Mouse (Mus musculus) ES-CJ7 (cell line): ENCODE results near the gene Cxcl5.

Experiments
- DNase-seq: peaks from one replicate; pipeline ENCODE4 v3.0.0; 2011; ENCODE audit warnings: low read depth, low spot score

Gene Cxcl5

DNA sequence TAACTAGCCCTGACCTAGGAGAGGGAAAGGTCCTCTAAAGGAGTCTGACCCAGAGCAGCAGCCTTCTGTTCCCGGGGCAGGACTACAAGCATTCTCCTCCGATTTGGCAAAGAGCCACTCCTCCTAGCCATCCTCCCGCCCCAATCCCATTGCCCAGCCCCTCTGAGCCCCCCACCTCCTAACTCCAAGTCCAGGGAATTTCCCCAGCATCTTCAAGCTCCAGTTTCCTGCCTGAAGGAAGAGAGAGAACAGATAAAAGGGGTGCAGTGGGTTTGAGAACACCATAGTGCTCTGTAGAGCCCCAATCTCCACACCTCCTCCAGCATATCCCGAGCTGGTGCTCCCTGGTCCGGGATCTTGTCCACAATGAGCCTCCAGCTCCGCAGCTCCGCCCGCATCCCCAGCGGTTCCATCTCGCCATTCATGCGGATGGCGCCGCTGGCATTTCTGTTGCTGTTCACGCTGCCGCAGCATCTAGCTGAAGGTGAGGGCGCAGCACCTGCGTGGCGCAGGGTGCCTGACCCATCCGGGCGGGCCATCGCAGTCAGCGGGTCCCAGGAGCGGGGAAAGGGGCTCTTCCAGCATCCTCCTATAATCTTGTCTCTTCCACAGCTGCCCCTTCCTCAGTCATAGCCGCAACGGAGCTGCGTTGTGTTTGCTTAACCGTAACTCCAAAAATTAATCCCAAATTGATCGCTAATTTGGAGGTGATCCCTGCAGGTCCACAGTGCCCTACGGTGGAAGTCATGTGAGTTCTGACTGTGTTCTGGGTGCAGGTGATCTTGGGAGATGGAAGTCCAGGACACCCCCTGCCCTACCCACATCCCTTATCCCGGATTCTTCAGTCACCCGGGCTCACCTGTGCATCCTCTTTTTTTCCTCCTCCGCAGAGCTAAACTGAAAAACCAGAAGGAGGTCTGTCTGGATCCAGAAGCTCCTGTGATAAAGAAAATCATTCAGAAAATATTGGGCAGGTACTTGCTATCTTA is at the start of gene Cxcl5:
Cxcl5 (plus strand) TSS at position 284 of the 989 bp plus-strand sequence.
- DNase-seq: peak; percentile 24

- no peak for DNase-seq
These were observed 47.8 kb upstream of the Cxcl5 start for GRCm38 (mm10) chr5:90711409-90711808.

- DNase-seq: no peak
These were observed 41.2 kb upstream of the Cxcl5 start for GRCm38 (mm10) chr5:90717937-90718336.

DNA sequence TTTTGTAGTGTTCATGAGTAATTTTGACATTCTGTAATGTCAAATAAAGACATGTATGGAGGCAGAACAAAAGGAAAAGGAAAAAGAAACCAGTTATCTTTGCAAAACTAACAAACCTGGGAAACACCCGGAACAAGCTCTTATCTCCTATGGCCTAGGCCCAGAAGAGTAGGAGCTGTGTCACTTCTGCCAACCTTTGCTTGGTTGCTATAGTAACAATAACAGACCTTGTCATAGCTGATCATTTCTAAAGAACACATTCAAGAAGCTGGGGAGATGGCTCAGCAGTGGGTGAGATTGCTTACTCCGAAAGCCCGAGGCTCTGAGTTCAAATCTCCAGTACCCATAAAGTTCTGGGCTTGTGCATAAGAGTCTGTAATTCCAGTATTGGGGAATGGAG is 36.5 kb upstream of the Cxcl5 start:
- DNase-seq: no peak

DNA sequence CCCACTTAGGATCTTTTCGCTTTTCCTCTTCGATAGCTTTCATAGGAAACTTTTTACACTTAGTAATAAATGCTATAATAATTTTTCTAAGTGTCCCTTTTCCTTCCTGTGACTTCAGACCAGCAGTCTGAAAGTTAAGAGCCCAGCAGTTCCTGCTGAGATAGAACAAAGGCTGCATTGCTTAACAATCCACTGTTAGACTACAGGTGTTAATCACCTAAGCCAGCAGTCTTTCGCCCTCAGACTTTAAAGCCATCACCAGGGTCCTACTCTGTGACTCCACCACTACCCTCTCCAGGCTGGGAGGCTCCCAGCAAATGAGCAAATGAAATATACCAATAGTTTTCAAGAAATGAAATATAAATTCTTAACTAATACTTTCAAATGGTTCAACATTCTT is 30.9 kb upstream of the Cxcl5 start:
- no peak for DNase-seq

- no peak for DNase-seq
These were observed 27.7 kb upstream of the Cxcl5 start for GRCm38 (mm10) chr5:90731480-90731879.

- DNase-seq: no peak
These were observed 17.1 kb upstream of the Cxcl5 start for GRCm38 (mm10) chr5:90742029-90742428.

DNA sequence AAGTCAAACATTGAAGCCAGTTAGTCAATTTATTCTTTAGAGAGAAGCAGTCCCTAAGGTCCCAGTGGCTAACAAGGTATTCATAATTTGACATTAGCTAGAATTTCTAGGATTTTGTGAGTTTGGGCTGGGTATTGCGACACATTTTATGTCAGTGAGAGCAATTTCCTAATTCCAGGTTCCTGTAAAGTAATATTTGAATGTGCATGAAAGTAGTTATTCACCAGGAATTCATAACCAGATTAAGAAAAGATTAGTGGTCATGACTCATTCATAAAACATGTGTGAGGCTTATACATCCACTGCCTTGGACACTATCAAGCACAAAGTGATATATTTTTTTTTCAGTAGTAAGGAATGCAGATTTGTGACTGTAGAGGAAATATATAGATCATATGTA is 5.2 kb upstream of the Cxcl5 start:
- no peak for DNase-seq

DNA sequence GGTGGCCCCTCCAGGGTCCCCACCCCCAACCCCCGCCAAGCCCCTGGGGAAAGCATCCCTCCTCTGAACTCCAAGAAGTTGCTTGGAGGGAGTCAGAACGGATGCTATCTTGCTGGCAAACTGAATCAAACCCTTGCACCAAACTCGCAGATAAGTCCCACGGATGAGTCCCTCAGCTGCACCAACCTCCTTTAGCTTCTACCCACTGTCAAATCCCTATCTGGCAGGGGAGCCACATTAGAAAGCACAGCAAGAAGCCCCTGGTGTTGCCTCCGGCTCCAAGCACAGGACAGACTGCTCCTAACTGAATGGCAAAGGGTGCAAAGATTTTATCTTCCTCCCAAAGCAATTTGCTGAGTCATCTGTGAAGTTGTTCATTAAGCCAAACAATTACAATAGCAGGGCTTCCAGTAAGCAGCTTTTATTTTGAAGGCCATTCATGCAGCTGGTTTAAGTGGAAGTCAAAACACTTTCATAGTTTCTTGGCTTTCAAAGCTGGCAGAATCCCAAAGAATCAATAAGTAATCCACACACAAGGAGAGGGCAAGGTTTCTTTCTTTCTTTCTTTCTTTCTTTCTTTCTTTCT is 1.0 kb upstream of the Cxcl5 start:
- DNase-seq: no peak

DNA sequence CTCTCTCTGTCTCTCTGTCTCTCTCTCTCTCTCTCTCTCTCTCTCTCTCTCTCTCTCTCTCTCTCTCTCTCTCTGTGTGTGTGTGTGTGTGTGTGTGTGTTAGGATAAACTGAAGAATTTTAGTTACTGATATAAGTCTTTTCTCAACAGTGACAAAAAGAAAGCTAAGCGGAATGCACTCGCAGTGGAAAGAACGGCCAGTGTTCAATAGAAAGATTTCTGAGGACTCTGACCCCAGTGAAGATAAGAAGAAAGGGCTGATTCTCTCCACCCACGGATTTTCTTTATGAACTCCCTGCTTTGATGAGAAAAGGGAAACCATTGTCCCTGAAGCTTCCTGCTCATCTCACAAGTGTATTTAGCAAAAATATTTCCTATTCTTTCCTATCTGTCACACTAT is 1.1 kb downstream of the Cxcl5 start:
- DNase-seq: no peak

GRCm38 (mm10) chr5:90760844-90761243 is 1.7 kb downstream of the Cxcl5 start:
- no peak for DNase-seq

DNA sequence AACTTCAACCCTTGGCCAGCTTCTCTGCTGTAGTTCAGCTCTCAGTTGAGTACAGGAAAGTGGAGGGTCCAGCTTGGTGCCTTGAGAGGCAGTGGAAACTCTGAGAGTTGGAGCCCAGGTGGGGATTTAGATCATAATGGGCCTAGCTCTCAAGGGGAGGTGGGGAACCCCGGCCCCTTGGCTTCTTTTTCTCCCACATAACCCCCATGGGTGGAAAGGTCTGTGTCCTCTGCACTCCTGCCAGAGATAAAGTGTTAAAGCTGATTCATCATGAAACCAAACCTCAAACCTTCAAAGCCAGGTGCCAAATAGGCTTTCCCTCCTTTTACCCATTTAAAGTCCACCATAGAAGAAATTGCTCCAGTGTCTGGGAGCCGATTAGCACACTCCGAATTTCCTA is 2.7 kb downstream of the Cxcl5 start:
- DNase-seq: no peak

- no peak for DNase-seq
These were observed 4.9 kb downstream of the Cxcl5 start for GRCm38 (mm10) chr5:90763912-90764665.

DNA sequence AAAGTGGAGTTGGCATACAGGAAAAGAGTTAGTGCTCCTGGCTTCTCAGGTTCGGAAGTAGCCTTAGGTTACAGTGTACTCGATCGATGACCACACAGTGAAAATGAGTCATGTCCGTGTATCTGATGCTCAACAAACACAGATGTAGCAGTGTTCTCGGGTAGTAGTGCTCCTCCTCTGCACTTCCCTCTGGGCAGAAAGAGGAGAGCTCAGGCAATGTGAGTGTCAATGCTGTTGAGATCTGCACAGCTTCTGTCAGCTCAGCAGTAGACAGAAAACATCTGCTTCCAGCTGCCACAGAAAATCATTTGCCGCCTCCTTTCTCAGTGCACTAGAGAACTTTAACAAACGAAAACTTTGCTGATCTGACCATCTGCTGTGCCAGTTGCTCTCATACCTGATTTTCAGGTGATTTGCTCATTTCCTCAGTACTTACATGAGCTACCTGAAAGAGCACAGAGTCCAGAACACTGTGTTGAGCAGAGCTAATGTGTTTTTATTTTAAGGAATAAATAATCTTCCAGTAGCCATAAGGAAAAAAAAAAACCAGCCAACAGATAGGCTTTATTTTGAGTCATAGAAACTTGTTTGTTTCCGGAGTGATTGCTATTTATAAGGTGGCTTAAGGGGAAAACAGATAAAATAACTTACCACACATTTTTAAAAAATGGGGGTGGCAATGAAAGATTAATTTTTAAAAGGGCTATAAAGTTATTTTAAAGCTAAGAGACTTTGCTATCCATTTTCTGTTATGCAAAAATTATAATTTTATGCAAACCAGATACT is 6.9 kb downstream of the Cxcl5 start:
- no peak for DNase-seq

DNA sequence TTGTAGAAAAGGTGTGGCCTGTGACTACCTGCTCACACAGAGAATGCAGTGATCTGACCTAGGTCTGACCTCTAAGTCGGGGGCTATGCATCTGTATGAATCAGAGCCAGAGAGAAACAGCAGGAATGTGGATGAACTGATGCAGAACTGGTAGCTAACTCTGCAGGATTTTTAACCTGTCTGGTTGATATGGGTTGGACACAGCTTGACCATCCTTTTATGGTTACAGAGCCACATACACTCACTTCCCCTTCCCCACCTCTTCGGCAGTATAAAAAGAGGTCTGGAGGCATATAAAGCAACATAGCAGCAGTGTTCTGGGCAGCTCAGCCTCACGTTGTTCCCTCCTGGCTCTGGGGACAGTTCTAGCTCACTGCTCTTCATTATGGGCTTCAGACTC is 9.1 kb downstream of the Cxcl5 start, which contains the start of gene Ppbp:
Ppbp (plus strand) TSS at position 301 of the 400 bp plus-strand sequence.
- DNase-seq: no peak

GRCm38 (mm10) chr5:90771369-90771768 is 12.2 kb downstream of the Cxcl5 start:
- DNase-seq: no peak

DNA sequence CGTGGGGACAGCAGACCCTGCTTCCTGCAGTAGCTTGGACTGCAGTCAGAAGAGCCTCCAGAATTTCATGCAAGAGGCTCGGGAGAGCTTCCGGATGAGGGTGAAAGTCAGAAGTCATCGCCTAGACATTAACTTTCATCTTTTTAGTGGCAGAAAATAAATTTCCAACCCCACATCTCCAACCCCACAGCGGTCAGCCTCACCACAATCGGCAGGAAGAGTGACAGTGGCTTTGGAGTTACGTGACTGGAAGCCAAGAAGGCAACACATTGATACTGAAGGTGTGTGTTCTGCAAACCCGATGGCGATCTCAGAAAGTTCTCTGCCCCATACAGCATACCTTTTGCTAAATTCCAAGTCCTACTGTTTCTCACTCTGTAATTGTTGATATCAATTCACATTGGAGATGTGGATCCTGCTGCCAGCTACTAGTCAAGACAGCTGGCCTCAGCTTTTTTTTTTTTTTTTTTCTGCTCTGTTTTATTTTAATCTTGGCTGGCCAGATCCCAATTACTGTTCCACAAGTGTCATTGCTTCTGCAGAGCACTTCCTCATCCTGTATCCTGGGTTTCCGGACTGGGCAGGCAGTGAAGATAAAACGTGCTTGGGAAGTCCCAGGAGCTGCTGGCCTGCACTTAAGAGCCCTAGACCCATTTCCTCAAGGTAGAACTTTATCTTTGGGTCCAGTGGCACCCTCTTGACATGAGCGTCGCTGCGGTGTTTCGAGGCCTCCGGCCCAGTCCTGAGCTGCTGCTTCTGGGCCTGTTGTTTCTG is 12.9 kb downstream of the Cxcl5 start, which contains the start of gene Pf4:
Pf4 (plus strand) TSS at position 556 of the 774 bp plus-strand sequence.
- DNase-seq: no peak

- no peak for DNase-seq
These were observed 16.4 kb downstream of the Cxcl5 start for GRCm38 (mm10) chr5:90775562-90775961.

DNA sequence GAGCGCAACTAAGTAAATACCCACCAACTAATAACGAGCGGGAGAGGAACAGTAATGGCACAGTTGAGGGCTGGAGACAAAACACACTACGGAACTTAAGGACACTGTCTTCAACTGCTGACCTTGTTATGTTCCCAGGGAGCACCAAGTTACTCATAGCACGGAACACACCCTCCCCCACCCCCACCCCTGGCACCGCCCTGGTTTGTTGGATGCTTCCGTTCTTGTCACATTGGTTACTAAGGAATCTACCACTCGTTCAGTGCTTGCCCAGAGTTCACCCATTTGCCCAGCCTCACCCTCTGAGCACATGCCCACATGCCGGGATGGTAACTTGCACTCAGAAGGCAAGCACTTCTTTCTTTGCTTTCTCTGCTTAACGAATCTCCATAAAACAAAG is 18.5 kb downstream of the Cxcl5 start:
- peak; percentile 48 for DNase-seq

DNA sequence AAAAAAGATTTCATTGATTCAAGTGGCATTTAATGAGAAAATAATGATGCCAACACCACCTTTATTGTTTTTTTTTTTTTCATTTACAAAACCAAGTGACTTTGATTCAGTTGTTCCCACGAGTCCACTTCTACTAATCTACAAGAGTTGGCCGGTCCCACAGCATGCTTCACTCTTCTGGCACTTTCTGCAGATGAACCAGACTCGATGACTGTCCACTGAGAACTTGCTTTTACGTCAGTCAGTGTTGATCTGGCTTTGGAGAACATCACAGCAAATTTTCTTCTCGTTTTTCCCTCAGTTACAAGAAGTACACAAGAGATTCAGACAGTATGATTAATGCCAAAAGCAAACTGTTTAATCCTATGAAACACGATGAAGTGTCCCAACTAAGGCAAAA is 19.7 kb downstream of the Cxcl5 start:
- DNase-seq: no peak

GRCm38 (mm10) chr5:90783697-90784096 is 24.5 kb downstream of the Cxcl5 start:
- DNase-seq: no peak
